Mouse (Mus musculus): Measurements from ENCODE around the gene Cept1.

DNA sequence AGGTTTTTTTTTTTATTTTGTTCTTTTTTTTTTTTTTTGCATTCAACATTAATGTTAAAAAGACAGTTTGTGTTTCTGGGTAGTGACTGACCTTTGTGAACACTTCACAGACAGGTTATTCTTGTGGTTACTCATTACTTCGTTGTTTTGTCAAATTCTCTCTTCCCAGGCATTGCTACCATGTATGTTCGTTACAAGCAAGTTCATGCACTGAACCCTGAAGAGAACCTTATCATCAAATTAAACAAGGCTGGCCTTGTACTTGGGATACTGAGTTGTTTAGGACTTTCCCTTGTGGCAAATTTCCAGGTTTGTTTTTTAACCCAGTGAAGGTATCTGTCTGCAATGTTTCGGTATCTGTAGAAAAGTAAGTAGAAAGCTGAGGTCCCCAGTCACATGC is 18.3 kb upstream of the Cept1 start:
- no peak for TF ChIP-seq CTCF (conservative IDR thresholded peaks at IDR 0.05; ENCODE audit: low read length)
- TF ChIP-seq POU5F1 (IDR thresholded peaks at IDR 0.05; ENCODE audit: borderline replicate concordance, low read length) = no peak
- TF ChIP-seq NANOG (IDR thresholded peaks at IDR 0.05; ENCODE audit: borderline replicate concordance, low read length) = no peak
